Mouse (Mus musculus) layer of hippocampus, postnatal 10 days (tissue): ENCODE data around the gene Pced1b. TPM values are rescaled to one million over a fixed set of nuclear protein-coding genes. Genes with fewer than 3 reads are reported as not detected.
"Not testable (repeated sequence)": the region's sequence is repeated elsewhere in the genome, so short reads cannot be mapped to it uniquely, and the experiment has no call there.

Experiments used
- DNase-seq, 2 experiments: peaks; one replicate each; pipeline ENCODE4 v3.0.0; 2021; ENCODE audit warnings: low spot score in 2 of 2
- long read RNA-seq: library from polyadenylated mRNA; stranded (forward); transcript quantifications from one replicate; pipeline ENCODE4 v2.0.0, GENCODE M21; 2023
- total RNA-seq, 2 experiments: library from RNA; stranded (reverse); gene quantifications; 2 replicates each; pipeline ENCODE4 v1.2.3; 2021

The Pced1b gene
- total RNA-seq: 1 to 10 TPM; 5.7 to 9.5 TPM
- long read RNA-seq, partial matches to known transcripts: 0 of 1 reads
- long read RNA-seq, other reads (novel, unspliced or antisense): 1 of 1 reads

DNA sequence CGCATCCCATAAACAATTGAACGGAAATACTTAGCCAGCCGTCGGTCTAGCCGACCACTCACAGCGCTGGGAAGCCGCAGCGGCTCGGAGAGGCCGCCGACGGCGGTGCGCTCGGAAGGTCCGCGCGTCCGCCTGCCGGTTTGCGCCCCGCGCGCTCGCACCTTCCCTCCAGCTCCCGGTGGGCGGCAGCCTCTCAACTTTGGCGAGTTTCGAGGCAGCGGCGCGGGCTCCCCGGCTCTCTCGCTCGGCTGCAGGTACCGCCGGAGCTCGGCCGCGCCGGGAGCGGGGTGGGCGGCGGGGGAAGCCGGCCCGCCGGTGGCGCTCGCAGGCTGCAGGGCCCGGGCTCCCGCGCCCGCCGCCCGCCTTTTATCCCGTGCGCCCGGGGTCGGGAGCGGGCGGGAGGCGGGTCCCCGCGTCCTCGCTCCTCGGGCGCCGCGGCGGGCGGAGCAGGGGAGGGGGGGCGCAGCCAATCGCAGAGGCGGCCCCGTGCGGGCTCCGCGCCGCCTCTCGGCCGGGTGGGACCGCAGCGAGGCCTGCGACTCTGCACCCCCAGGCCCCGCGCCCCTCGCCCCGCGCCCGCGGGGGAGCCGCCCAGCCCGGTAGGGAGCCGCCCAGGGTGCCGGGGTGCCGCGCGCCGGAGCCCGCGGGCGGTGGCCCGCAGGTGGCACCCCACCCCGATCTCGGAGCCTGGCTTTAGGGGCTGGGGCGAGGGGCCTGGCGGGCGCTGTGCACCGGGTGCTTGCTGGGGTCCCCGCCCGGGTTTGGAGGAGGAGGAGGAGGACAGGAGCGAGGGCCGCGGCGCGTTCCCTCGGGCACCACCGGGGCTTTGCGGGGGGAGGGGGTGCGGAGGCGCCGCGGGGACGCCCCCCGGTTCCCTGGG, at the start of gene Pced1b, which contains the start of gene Amigo2:
Pced1b (plus strand) TSS at position 197 of the 880 bp plus-strand sequence.
Amigo2 (minus strand) TSS at position 377 of the 880 bp plus-strand sequence.
- peak; percentile 57 to 74 for DNase-seq

GRCm38 (mm10) chr15:97204889-97205288, 42.0 kb upstream of the Pced1b start:
- DNase-seq: no peak

- DNase-seq: no peak
Measured at GRCm38 (mm10) chr15:97205776-97206175, 41.1 kb upstream of the Pced1b start.

DNA sequence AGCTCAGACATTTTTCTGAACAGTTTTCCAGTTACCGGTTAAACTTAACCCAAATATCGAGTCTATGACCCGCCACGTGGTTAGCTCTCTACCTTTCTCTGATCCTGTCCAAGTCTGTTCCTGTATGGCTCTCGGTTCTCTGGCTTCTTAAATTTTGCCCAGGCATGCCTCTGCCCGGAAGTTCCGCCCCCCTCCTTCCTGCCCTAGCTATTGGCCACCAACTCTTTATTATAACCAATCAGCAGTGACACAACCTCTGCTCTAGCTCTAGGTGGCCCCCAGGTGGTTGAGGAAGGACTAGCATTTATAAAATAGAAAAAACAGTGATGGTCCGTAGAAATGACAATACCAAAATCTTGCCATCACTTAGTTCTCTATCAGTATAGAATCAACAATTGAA, 40.4 kb upstream of the Pced1b start:
- DNase-seq: no peak

- not testable (repeated sequence) for DNase-seq
Measured at GRCm38 (mm10) chr15:97209754-97210153, 37.2 kb upstream of the Pced1b start.

DNA sequence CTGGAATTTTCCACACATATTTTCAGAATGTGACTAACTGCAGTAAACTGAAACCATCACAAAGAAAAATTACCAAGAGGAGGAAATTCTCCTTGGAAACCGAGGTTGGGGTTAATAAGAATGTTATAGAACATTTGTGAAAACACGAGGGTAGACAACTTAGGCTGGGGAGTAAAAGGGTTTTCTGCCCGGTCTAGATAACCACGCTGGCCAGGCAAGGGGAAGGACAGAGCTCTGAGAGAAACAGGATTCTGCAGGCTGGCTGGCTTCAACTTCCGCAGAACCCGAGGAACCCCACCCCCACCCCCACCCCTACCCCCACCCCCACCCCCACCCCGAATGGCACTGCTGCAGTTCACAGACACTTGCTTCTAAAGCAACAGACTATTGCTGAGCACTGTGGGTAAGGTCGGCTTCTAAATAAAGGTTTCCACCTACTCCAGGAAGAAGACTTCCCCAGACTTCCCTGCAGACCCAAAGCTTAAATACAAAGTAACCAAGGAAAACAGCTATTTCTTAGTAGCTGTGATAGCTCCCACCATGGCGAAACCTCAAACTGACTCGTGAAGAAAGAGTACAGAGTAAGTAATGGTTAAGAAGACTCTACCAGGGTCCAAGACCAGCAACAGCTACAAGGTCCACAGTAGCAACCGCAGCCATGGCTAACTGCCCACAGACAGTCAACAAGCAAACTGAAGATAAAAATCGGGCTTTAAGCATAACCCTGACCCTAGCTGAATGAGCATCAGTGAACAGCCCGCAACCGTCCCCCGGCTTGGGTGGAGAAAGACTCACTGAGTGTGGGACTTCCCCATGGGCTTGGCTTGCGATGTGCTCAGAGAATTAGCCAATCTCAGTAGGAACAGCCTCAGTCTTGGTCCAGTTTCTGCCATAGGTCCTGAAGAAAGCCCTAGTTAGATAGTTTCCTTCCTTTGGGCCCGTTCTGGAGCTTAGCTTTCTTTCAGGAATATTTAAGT, 34.1 kb upstream of the Pced1b start:
- no peak for DNase-seq

GRCm38 (mm10) chr15:97216843-97217242, 30.1 kb upstream of the Pced1b start:
- DNase-seq: no peak

GRCm38 (mm10) chr15:97223431-97223830, 23.5 kb upstream of the Pced1b start:
- DNase-seq: no peak

GRCm38 (mm10) chr15:97224003-97224402, 22.9 kb upstream of the Pced1b start:
- no peak for DNase-seq

GRCm38 (mm10) chr15:97229494-97230077, 17.3 kb upstream of the Pced1b start:
- no peak for DNase-seq

DNA sequence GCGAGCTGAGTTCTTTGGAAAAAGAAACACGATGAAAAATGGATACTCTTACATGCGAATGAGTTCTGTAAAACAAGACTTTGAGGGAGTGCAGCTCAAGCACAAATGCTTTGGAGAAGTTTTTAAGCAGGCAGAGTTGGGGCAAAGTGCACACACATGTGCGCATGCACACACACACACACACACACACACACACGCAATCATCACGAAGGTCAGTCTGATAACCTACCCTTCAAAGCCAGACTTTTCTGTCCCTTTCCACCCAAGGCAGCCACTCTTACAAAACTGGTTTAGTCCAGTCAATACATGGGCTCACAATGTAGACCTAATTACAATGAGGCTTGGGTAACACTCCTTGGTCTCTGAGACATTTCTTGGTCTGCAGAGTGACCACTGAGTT, 12.8 kb upstream of the Pced1b start:
- no peak for DNase-seq

DNA sequence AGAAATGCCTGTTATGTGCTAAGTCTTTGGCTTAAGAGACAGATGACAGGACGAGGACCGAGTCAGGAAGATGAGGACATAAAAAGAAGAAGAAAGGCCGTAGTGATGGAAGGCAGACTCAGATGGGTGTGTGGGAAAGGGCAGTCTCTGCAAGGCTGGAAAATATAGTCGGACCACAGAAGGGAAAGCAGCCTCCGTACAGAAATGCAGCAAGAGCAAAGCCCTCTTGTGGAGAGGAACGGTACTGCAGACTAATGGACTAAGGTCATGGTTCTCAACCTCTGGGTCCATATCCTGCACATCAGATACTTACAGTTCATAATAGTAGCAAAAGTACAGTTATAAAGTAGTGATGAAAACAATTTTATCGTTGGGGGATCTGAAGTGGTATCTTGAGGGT, 11.7 kb upstream of the Pced1b start:
- peak; percentile 54 to 63 for DNase-seq

GRCm38 (mm10) chr15:97236943-97237342, 10.0 kb upstream of the Pced1b start:
- DNase-seq: peak in 1 of 2 experiments; percentile 28

GRCm38 (mm10) chr15:97245392-97245791, 1.5 kb upstream of the Pced1b start:
- no peak for DNase-seq

GRCm38 (mm10) chr15:97246256-97246655, 651 bp upstream of the Pced1b start:
- no peak for DNase-seq

DNA sequence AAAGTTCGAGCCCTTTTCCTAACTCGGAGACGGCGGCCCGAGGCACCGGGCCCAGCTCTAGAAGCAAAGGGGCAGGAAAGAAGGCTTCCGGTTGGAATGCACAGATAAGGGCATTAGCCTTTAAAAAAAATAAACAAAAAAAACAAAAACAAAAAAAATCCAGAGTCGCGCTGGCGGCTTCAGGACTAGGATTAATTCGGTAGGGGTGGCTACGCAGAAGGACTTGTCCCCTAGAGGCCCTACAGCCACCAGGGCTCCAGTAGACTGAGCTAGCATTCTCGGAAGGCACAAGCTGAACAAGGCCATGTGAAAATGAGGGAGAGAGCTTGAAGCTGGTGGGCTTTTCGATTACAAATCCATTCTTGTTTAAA, 869 bp downstream of the Pced1b start:
- DNase-seq: peak in 1 of 2 experiments; percentile 26

DNA sequence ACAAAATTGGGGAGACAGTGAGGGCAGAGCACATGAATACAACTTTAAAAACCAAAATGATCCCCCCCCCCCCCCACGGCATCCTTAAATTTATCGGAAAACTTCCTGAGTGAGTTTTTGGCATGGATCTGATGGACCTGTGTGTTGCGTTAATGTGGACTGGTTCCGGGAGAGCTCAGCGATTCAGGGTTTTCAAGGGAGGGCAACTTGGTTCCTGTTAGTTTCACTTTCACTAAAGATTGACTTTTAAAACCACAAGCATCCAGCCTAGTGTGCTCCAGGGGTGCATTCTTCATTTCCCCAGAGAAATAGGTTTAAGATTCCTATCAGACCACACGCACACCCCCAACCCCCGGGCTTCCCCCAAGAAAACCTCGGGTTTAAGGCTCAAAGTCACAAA, 1.4 kb downstream of the Pced1b start:
- DNase-seq: no peak

- no peak for DNase-seq
Measured at GRCm38 (mm10) chr15:97249322-97249721, 2.4 kb downstream of the Pced1b start.

- no peak for DNase-seq
Measured at GRCm38 (mm10) chr15:97252493-97253034, 5.7 kb downstream of the Pced1b start.

DNA sequence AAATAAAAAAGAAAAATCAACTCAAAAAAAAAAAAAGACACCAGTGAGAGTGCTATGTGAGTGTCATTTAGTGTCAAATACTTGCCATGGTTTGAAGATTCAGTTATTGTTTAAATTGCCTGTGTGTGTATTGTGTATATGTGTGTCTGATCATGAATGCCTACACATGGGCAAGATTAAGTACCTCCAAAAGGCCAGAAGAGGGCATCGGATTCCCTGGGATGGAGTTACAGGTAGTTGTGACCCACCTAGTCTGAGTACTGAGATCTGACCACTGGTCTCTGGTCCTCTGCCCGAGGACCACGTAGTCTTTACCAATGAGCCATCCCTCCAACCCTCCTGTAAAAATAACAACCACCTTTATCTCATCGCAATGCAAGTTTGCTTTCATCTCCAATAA, 7.5 kb downstream of the Pced1b start:
- DNase-seq: no peak

- DNase-seq: no peak
Measured at GRCm38 (mm10) chr15:97255800-97256199, 8.9 kb downstream of the Pced1b start.
